Mouse (Mus musculus): ENCODE measurements around the gene Acyp2. TPM values are rescaled to one million over a fixed set of nuclear protein-coding genes. Genes with fewer than 3 reads are reported as not detected.

The Acyp2 gene
- polyA plus RNA-seq, 1 experiment = 29.1 TPM

GRCm38 (mm10) chr11:30471187-30471586 lies 178.2 kb downstream of the Acyp2 start:
- no peak for TF ChIP-seq POLR2A (IDR thresholded peaks at IDR 0.05; ENCODE audit: low read depth, low read length)
- Histone ChIP-seq H3K27me3 (replicated peaks; ENCODE audit: control insufficient read depth, insufficient read depth, low read length) (no peaks in the 10 kb centered on the region), H3K36me3 (ENCODE audit: control insufficient read depth, insufficient read depth, low read length) (no peaks in the 10 kb centered on the region), H3K27ac (ENCODE audit: insufficient read depth, low read depth, low read length) (no peak overlapping the region), H3K4me3 (ENCODE audit: insufficient read depth, low read depth, low read length) (no peak overlapping the region), H3K4me1 (ENCODE audit: control insufficient read depth, insufficient read depth, low read length) (no peaks in the 10 kb centered on the region)
- 68% methylated on average over 8 of the region's 8 CpGs for WGBS
- no peak for DNase-seq

Other genes with a start within 250 kb of the Acyp2 start
- gene 4930505A04Rik, start 177.8 kb downstream of the Acyp2 start, polyA plus RNA-seq (2012; rRNA removed) = 0.08 and 0.11 TPM in 2 replicates
- 15.4 and 19.7 TPM in 2 replicates for gene Psme4, start 122.1 kb upstream of the Acyp2 start, polyA plus RNA-seq (2012; rRNA removed)
- 0.06 and 0.15 TPM in 2 replicates for gene Gpr75, start 235.8 kb upstream of the Acyp2 start, polyA plus RNA-seq (2012; rRNA removed)
- 1.8 and 3.6 TPM in 2 replicates for gene Asb3, start 235.8 kb upstream of the Acyp2 start, polyA plus RNA-seq (2012; rRNA removed)